Mouse (Mus musculus) lung, postnatal 36 days (tissue): ENCODE measurements around the gene Denr.

Experiments used
- DNase-seq: peaks from one replicate; pipeline ENCODE4 v3.0.0; 2022; ENCODE audit warnings: mixed read lengths

Gene Denr

DNA sequence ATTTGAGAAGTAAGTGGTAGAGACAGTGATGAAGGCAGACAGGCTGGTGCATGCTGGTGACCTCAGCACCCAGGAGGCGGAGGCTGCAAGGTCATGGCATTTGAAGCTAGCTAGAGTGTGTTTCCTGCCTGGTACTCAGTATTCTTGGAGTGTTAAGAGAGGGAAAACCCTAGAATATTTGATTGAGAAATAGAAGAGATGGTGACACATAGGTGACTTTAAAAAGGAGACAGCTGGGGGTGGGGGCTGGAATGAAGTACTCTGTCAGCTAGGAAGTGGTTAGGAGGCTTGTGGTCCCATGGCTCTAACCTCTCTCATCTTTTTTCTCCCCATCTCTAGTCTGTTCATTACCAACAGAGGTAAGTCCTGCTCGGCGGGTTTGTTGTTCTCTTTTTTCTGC is 7.9 kb downstream of the Denr start:
- DNase-seq = no peak

DNA sequence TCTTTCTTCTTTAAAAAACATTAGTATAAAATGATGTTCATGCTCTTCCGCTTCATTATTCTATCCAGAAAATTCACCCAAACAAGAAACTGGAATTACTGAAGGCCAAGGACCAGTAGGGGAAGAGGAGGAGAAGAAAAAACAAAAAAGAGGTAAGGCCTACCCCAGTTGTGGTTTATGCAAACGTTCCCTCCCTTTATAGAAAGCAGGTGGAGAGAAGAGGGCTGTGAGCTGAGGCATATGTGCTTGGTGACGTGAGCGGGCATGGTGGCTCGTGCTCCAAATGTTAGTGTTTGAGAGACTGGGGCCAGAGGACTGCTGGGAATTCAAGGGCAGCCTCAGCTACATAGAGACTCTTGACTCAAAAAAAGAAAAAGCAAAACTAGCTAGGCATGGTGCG is 15.1 kb downstream of the Denr start:
- DNase-seq = no peak

DNA sequence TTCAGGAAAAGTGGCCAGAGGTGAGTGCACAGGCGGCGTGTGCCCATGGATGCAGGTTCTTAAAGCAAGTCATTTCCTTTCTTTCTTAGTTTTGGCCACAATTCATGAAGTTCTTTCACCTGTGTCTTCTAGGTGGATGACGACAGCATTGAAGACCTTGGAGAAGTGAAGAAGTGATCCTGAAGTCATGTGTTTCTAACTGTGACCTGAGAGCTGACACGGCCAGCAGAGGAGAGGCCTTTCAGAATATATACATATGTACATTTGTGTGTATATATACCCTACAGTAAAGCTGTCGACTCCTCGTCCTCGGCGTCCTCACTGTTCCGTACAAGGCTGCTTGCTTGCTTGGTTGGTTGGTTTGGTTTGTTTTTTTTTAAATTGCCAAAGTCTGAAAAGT is 20.1 kb downstream of the Denr start, which contains the start of gene Gm43518:
Gm43518 (plus strand) TSS at position 301 of the 400 bp plus-strand sequence.
- DNase-seq = no peak

DNA sequence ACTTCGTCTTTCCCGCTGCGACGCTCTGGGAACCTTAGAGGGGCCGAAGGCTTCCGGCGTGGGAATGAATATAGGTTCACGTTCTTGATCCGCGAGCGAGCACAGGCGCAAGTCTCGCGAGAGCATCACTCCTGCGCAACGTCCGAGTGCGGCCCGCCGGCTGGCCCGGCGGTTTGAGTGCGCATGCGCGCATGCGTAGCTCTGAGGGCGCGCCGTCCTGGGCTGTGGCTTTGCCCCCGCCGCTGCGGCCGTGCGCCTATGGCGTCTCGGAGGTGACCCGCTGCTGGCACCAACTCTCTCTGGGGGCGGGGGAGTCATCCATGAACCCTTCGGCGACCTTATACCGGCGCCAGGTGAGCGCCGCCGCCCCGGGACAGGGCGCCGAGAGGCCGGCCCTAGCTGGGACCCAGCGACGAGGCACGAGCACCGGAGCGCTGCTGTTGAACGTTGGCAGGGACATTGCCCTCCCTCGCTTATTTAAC is 23.6 kb downstream of the Denr start, which contains the start of gene Ccdc62:
Ccdc62 (plus strand) TSS at position 172 of the 482 bp plus-strand sequence.
- DNase-seq = peak; percentile 96

DNA sequence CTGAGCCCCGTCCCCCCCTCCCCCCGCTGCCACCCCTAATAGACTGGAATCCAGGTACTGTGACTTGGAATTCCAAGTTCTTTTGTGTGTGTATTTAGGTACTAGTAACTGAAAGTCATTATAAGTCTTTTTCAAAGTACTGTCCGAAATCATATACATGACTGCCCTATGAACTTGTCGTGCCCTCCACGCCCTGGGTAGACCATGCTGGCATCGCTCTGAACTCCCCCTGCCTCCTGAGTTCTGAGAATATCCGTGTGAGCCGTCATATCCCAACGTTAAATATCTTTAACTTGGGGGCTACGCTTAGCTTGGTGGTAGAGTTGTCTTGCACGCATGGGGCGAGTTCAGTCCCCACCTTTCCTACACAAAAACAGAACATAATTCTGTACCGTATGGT is 24.2 kb downstream of the Denr start:
- no peak for DNase-seq

DNA sequence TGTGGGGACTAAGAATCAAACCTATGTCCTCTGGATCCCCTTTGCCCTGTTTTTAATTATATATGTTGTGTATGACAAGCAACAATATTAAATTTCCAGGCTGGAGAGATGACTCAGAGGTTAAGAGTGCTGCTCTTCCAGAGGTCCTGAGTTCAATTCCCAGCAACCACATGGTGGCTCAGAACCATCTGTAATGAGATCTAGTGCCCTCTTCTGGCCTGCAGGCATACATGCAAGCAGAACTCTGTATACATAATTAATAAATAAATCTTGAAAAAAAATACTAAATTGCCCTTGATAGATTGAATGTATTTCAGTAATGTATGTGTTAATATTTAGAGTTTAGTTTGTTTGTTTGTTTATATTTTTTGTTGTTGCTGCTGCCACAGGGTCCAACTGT is 26.0 kb downstream of the Denr start:
- DNase-seq = no peak

DNA sequence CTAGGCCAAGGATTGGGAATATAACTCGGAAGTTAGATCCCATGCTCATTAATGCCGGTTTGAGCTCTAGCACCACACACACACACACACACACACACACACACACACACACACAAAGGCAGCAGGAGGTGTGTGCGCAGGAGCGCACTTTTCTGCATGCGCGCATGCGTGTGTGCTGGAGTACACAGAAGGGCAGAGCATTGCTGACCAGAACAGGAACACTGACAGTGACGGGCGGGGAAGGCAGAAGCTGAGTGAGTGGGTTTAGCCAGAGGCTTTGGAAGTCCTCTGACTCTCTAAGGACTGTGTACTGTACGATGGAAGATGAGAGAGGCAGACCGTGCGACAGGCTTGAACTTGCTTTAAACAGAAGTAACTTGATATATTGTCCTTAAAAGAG is 26.6 kb downstream of the Denr start:
- no peak for DNase-seq

DNA sequence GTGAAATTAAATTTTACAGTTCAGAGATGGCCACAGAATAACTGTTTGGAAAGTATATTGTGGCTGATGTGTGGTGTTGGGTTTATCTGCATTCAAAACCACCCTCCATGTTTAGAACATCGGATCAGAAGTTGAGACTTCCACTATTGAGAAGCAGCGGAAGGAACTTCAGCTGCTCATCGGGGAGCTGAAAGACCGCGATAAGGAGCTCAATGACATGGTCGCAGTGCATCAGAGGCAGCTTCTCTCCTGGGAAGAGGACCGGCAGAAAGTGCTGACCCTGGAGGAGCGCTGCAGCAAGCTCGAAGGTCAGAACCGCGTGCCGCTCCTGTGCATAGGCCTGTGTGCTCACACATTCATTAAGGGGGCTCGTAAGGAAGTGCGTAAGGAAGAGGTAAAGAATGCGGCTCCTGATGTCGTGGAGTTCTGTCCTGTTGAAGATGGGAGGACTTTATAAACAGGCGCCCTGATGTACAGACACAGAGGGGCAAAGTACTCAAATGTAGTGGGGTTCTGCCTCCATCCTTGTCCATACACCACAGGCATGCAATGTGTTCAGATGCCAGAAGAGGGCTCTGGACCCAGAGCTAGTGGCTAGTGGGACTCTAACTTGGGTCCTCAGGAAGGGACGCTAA is 27.1 kb downstream of the Denr start:
- no peak for DNase-seq

DNA sequence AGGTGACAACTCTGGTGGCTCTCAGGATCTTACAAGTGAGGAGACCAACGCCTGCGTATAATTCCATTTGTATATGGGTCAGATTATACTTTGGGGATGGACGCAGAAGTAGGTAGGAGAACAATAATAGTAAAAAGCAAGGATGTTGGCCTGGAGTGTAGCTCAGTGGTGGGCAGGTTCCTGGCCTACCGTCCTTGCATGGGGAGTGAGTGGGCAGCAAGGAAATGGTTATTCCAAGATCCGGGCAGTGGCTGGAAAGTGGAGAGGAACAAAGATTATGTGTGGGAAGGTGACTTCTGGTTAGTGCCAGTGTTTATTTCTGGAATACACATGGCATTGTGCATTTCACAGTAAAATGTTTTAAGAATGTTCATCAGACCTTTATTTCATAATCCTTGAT is 29.0 kb downstream of the Denr start:
- DNase-seq = no peak

DNA sequence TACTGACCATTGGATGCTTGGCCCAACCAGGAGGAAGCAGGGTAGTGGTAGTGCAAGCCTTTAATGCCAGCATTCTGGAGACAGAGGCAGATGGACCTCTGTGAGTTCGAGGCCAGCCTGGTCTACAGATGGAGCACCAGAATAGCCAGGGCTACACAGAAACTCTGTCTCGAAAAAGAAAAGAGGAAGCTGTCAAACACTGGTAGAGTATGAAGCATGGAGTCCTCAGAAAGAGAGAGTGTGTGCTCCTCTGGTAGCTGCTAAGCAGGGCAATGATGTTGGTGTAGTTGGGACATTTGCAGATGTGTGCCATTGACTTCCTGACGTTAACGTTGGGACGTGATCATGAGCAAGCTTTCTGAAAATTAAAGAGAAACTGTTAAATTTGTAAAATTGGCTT is 31.5 kb downstream of the Denr start:
- DNase-seq = no peak

DNA sequence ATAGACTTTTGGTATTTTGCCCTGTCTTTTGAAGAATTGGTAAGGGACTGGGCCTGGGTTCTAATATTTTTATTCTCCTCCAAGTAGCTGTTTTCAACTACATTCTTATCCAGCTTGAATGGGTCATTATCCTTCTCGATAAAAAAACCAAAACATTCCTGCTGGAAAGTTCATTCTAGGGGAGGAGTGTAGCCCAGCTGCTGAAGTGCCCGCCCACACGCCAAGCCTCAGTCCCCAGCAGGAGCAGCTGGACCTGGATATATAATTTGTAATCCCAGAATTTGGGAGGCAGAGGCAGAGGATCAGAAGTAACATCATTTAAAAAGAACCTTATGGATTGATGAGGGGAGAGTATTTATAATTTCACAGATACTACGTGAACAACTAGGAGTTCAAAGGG is 39.6 kb downstream of the Denr start:
- DNase-seq = no peak

DNA sequence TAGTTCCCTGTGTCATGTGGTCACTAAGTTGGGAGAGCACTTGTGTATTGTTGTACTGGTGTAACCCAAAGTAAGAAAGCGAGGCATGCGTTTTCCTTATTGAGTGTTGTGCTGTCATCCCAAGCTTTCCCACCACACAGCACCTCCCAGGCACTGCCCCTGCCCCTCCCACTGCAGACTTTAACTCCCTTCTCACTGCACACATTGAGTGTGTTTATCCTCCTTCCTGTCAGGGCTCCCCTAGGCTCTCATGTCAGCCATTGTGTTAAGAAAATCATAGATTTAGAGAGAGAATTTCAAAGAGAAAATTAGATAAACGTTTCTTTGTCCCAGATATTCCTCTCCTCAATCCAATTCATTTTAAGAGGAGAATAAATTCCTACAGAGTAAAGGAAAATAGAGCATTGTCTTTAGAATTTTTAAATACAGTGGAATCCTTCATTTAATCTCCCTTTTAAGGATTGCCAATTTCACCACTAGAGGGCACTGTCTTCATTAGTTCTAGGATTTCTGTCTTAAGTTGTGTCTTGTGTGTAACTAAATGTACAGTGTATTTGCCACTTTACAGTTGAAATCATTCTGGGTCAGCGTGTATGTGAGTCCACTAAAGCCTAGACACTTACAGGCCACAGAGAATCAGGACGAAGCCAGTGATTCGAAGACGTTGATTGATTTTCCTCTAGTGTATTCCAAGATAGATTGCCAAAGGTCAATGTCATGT is 40.2 kb downstream of the Denr start:
- DNase-seq = peak; percentile 84

DNA sequence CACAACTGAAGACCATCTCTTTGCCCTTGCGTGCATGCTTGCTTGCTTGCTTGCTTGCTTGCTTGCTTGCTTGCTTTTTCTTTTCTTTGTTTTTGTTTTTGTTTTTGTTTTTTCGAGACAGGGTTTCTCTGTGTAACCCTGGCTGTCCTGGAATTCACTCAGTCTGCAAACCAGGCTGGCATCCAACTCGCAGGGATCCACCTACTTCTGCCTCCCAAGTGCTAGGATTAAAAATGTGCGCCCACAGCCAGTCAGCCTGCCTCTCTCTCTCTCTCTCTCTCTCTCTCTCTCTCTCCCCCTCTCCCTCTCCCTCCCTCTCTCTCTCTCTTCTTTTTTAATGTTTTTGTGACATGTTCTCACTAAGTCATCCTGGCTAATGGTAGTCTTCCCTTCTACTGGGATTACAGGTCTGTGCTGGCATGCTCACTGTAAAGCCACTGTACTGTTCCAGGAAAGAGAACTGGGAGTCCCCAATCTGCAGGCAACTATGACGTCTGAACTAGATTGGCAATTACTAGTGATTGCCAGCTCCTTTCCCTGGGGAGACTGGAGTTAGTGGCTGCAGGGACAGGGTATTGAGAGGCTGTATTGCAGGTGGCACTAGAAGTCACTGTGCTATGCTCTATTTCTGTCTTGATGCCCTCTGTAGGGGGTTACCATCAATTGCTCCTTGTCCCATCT is 45.5 kb downstream of the Denr start:
- no peak for DNase-seq

DNA sequence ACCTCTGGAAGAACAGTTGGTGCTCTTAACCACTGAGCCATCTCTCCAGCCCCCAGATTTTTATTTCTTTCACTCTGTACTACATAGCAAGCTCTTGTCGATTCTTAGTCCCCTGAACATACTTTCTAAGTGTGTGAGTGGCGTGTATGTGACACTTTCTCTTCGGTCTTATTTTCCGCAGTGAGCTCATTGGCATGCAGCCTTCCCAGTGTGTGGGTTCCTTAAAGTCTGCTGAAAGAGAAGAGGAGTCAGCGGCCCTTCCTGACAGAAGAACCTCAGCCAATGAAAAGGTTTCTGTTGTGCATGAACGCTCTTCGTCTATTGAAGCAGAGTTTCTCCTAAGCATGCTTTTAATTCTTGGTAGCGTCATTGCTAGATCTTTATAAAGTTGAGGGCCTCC is 50.2 kb downstream of the Denr start:
- DNase-seq = no peak

DNA sequence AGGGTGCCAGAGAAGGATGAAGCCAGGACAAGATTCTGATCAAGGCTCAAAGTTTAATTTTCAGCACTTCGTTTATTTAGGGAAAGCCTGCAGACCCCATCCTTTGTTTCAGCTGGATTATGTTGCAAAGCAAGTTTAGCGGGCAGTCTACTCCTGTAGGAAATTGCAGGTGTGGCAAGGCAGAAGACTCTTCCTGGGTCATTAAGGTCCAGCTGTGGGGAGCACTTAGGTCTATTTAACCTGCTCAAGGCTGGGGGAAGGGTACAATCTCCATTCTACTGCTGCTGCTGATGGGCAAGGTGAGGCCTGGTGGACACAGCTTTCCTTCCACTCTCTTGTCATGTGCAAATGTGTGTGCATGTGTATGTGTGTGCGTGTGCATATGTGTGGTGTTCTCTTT is 52.0 kb downstream of the Denr start:
- DNase-seq = no peak

DNA sequence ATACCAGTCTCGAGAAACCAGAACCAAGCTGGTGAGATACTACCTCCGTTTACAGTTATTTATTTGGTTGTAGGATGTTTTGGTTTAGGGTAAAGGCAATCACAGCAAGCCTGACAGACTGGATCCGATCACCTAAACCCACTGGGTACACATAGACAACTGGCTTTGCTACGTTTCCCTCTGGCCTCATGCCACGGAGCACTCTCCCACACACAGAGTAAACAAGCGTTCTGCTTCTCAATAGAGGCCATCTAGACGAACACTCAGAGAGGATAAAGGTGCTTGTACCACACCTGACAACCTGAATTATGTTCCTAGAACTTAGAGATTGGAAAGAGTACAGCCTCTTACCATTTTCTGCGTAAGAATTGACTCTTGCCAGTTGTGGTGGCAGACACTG is 53.2 kb downstream of the Denr start:
- DNase-seq = peak; percentile 48

DNA sequence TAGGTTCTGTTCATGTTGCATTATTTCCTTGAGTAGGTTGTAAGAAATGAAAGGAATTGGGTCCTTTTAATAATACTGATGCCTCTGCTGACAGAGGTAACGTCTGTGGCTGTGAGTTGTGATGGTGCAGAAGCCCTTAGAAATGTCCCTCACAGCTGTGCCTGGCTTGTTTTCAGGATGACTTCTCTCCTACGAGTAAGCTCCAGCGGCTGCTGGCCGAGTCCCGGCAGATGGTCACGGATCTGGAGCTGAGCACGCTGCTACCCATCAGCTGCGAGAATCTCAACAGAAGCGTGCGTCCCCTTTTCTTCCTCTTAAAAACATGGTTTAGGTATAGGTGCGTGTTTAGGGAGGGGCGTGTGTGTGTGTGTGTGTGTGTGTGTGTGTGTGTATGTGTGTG is 54.1 kb downstream of the Denr start:
- DNase-seq = no peak

DNA sequence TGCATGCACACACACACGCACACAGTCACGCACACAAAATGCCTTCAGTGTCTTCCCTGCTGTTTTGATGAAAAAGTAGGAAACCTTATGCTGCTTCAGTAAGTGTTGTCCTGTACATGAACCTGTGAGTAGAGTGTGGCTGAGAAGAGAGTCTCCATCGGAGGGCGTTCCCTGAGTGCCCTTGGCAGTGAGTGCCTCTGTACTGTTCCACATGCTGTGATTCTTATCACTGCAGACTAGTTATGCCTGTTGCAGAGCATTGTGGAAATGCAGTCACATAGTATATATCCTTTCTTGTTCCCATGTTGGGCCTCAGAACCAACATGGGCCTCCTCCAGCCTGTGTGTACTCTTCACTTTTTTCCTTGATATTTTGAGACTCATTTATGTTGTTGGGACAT is 57.2 kb downstream of the Denr start:
- no peak for DNase-seq

DNA sequence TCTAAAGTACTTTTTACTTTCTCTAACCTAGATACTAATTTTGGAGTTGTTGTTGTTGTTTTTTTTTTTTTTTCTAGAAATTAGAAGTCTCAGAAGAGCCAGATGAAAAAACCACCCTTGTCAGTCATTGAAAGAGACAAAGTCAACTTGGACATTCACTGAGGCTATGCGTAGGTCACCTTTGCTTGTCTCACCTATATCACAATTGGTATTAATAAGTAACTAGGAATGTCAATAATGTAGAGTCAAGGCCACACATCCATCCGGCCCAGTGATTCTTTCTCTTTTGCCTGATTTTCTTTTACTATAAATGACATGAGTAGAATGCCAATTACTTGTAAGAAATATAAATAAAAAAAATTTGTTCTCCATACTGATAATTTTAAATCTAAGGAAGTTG is 59.8 kb downstream of the Denr start:
- no peak for DNase-seq

DNA sequence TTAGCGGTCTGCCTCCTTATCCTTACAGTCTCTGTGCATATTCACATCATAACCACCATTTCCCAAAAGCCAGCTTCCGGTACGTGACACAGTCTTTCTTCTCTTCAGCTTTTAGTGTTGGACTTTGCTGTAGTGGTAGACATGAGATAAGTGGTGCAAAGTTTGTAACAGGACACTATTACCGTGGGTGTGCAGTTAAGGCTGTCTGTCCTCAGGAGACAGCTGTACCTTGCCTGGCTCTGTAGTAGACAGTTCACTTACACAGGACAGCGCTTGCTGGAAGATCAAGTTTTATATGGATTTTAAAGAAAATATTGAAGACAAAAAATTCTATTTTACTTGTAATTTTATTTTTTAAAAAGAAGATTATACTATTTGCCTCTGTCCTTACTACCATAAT is 61.5 kb downstream of the Denr start:
- DNase-seq = no peak

DNA sequence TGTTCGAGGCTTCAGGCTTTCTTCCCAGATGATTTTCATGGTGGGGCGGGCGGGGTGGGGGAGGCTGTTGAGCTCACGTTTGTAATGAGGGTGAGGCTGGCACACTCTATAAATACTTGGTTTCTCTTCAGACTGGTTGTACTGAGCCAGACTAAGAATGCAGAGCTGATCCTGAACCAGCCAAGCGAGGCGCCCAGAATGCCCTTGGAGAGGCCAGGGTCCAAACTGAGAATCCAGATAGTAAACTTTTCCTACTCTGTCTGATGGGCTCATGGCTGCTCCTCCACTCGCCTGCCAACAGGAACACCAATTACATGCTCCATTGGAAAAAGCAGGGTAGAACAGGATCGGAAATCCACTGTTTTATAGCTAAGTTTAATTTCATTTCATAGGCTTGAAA is 62.2 kb downstream of the Denr start:
- no peak for DNase-seq

DNA sequence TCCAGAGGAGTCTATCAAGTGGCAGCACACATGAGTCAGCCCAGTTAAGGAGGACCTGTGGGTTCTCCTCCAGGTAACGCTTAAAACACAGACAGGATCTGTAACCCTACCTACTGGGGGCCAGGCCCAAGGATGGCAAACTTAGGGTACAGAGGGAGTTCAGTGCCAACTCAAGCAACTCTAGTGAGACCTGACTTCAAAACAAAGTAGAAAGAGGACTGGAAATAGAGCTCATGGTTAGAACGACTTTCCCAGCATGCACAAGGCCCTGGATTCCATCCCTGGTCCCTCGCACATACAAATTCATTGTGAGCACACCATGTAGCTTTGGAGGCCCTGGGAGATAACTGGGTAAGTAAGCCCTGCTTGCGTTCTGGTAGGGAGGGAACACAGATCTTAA is 63.6 kb downstream of the Denr start:
- no peak for DNase-seq

DNA sequence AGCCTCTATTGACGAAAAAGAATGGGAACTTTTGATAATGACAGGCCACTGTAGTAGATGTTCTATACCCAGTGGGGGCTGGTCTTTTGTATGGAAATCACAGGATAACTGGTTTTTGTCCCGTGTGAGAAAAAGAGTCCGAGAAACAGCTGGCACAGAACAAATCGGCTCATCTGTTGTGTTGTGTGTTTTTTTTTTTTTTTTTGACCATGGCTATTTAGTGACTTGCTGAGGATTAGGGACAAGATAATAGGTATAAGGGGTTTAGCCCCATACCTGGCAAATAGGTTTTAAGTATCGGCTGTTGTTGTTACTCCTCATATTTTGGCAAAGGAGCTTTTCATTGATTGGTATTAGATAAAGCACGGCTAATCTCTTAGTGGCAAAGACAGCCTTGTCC is 65.5 kb downstream of the Denr start:
- no peak for DNase-seq
